Mouse (Mus musculus) spleen, adult 2 months (tissue): Measurements from ENCODE around the gene Srcap. TPM values are rescaled to one million over a fixed set of nuclear protein-coding genes. Genes with fewer than 3 reads are reported as not detected.
"Not testable (repeated sequence)": the region's sequence is repeated elsewhere in the genome, so short reads cannot be mapped to it uniquely, and the experiment has no call there.

Experiments used
- DNase-seq, 2 experiments: peaks; one replicate each; pipeline versions ENCODE4 v3.0.0 to v3.0.0-alpha.2; 2012 to 2021; ENCODE audit warnings: low spot score in 2 of 2, low read depth in 1 of 2
- H3K27ac ChIP-seq: fragments of 200-500 bp; 2 replicates; pipeline ENCODE4 v1.5.1; 2012; ENCODE audit warnings: low read length, inconsistent platforms; ENCODE audit not compliant: insufficient read depth
- H3K27me3 ChIP-seq: fragments of 200-500 bp; 2 replicates; pipeline ENCODE4 v1.6.1; 2012; ENCODE audit warnings: mild to moderate bottlenecking, moderate library complexity, low read length, inconsistent platforms; ENCODE audit not compliant: control insufficient read depth, insufficient read depth
- H3K36me3 ChIP-seq: fragments of 200-500 bp; 2 replicates; pipeline ENCODE4 v1.6.1; 2012; ENCODE audit warnings: mild to moderate bottlenecking, low read length, inconsistent platforms; ENCODE audit not compliant: control insufficient read depth, insufficient read depth
- H3K4me1 ChIP-seq: fragments of 200-500 bp; 2 replicates; pipeline ENCODE4 v1.6.1; 2011; ENCODE audit warnings: inconsistent platforms; ENCODE audit not compliant: control insufficient read depth, insufficient read depth, insufficient read length
- H3K4me3 ChIP-seq: fragments of 200-500 bp; 2 replicates; pipeline ENCODE4 v1.5.1; 2011; ENCODE audit warnings: mild to moderate bottlenecking, inconsistent platforms; ENCODE audit not compliant: insufficient read depth, insufficient read length; ENCODE audit errors: extremely low read depth
- CTCF ChIP-seq: fragments of 200-500 bp; IDR thresholded peaks from 2 replicates; pipeline ENCODE4 v1.5.1; 2011; ENCODE audit warnings: mild to moderate bottlenecking, inconsistent platforms; ENCODE audit not compliant: insufficient read depth, insufficient read length, insufficient replicate concordance; ENCODE audit errors: extremely low read depth
- POLR2A ChIP-seq: fragments of 200-500 bp; IDR thresholded peaks from 2 replicates; pipeline ENCODE4 v1.6.1; 2011; ENCODE audit warnings: low read depth, low read length, inconsistent platforms
- WGBS: fragments of 180-500 bp; shearing (Covaris S2); methylation state at CpG from one replicate; pipeline ENCODE4 v1.1.7; 2018; 5-methylcytosine and 5-hydroxymethylcytosine counted together
- polyA plus RNA-seq: library from polyadenylated mRNA; depleted of rRNA; stranded (reverse); fragments of >200 nt; gene quantifications from 2 replicates; pipeline ENCODE4 v1.2.3, GENCODE M21; 2012; rRNA removed

Srcap gene
- 37.7 and 38.5 TPM in 2 replicates for polyA plus RNA-seq

GRCm38 (mm10) chr7:127511808-127512230 is at the start of gene Srcap:
Gene Srcap (plus strand): TSS chr7:127511983.
- Histone ChIP-seq H3K36me3 (peaks cover 9% of the 10 kb centered on the region), H3K27me3 (no peaks in the 10 kb centered on the region), H3K4me1 (no peaks in the 10 kb centered on the region; the same call in 1 of the 2 replicates), H3K4me3 (peak within 1 kb of the TSS; percentile 88), H3K27ac (peak within 1 kb of the TSS; percentile 99)
- DNase-seq, result peak; percentile 94 to 96
- TF ChIP-seq CTCF (no peak), POLR2A (peak; percentile 82)
- WGBS, result under 1% methylated on average over 37 of the region's 37 CpGs

GRCm38 (mm10) chr7:127465191-127465590 is 46.6 kb upstream of the Srcap start:
- Histone ChIP-seq H3K27ac (no peak overlapping the region), H3K36me3 (peaks cover 7% of the 10 kb centered on the region), H3K27me3 (no peaks in the 10 kb centered on the region), H3K4me3 (no peak overlapping the region), H3K4me1 (peaks cover 3% of the 10 kb centered on the region; the same call in 1 of the 2 replicates)
- TF ChIP-seq POLR2A, result no peak
- TF ChIP-seq CTCF, result no peak
- WGBS, result 93% methylated on average over 3 of the region's 3 CpGs
- DNase-seq, result no peak

GRCm38 (mm10) chr7:127465670-127466069 is 46.1 kb upstream of the Srcap start:
- H3K27ac ChIP-seq, H3K4me1 ChIP-seq, H3K27me3 ChIP-seq, H3K36me3 ChIP-seq, DNase-seq, H3K4me3 ChIP-seq: not testable (repeated sequence)
- 90% methylated on average over 2 of the region's 2 CpGs for WGBS

- DNase-seq, result no peak
- 93% methylated on average over 4 of the region's 4 CpGs for WGBS
- H3K27me3 ChIP-seq, result no peaks in the 10 kb centered on the region
- no peak overlapping the region for H3K27ac ChIP-seq
- TF ChIP-seq CTCF (no peak), POLR2A (no peak)
- no peak overlapping the region for H3K4me3 ChIP-seq
- peaks cover 4% of the 10 kb centered on the region; the same call in 1 of the 2 replicates for H3K4me1 ChIP-seq
- H3K36me3 ChIP-seq, result peaks cover 4% of the 10 kb centered on the region
Observed at GRCm38 (mm10) chr7:127466606-127467005, 45.2 kb upstream of the Srcap start.

- TF ChIP-seq POLR2A (no peak), CTCF (no peak)
- peak overlapping the region; percentile 13 for H3K27ac ChIP-seq
- 10% methylated on average over 10 of the region's 10 CpGs for WGBS
Observed at GRCm38 (mm10) chr7:127470011-127470715, 41.6 kb upstream of the Srcap start.

GRCm38 (mm10) chr7:127470743-127471645 is 40.8 kb upstream of the Srcap start:
- Histone ChIP-seq H3K4me1 (peaks cover 7% of the 10 kb centered on the region; the same call in 1 of the 2 replicates), H3K27me3 (no peaks in the 10 kb centered on the region), H3K36me3 (peaks cover 28% of the 10 kb centered on the region), H3K4me3 (peak overlapping the region; percentile 88), H3K27ac (peak overlapping the region; percentile 90)
- under 1% methylated on average over 46 of the region's 46 CpGs for WGBS
- DNase-seq, result peak; percentile 89 to 92
- TF ChIP-seq CTCF (no peak), POLR2A (peak; percentile 34; the same call in 1 of the 2 replicates)

More at GRCm38 (mm10) chr7:127470011-127470715, 41.6 kb upstream of the Srcap start:
- peaks cover 20% of the 10 kb centered on the region for H3K36me3 ChIP-seq
- H3K4me3 ChIP-seq, result peak overlapping the region; percentile 88
- no peaks in the 10 kb centered on the region for H3K27me3 ChIP-seq
- H3K4me1 ChIP-seq, result peaks cover 7% of the 10 kb centered on the region; the same call in 1 of the 2 replicates
- no peak for DNase-seq
